Mouse (Mus musculus) forebrain, embryonic 16.5 days (tissue): ENCODE measurements around the gene AL607142.1. TPM values are rescaled to one million over a fixed set of nuclear protein-coding genes. Genes with fewer than 3 reads are reported as not detected.

Experiments
- ATAC-seq: fragments of 200-750 bp; cut with Nextera tagmentation; 2 replicates; pipeline ENCODE4 v1.8.0; 2017; ENCODE audit warnings: mild to moderate bottlenecking, moderate library complexity
- H3K27ac ChIP-seq: fragments of 300-500 bp; sonication (generic); 2 replicates; pipeline ENCODE4 v1.5.1; 2014; ENCODE audit warnings: low read length, control low read depth
- H3K27me3 ChIP-seq: fragments of 300-500 bp; sonication (generic); replicated peaks from 2 replicates; pipeline ENCODE4 v1.6.1; 2014; ENCODE audit warnings: low read length; ENCODE audit not compliant: control insufficient read depth, insufficient read depth
- H3K36me3 ChIP-seq: fragments of 300-500 bp; sonication (generic); 2 replicates; pipeline ENCODE4 v1.6.1; 2014; ENCODE audit not compliant: control insufficient read depth, insufficient read depth
- H3K4me1 ChIP-seq: fragments of 300-500 bp; sonication (generic); replicated peaks from 2 replicates; pipeline ENCODE4 v1.6.1; 2014; ENCODE audit warnings: low read length; ENCODE audit not compliant: control insufficient read depth, insufficient read depth
- H3K4me2 ChIP-seq: fragments of 300-500 bp; sonication (generic); 2 replicates; pipeline ENCODE4 v1.6.1; 2014; ENCODE audit warnings: mild to moderate bottlenecking, low read length, control low read depth
- H3K4me3 ChIP-seq: fragments of 300-500 bp; sonication (generic); replicated peaks from 2 replicates; pipeline ENCODE4 v1.5.1; 2014; ENCODE audit warnings: mild to moderate bottlenecking, low read length, control low read depth
- H3K9ac ChIP-seq: fragments of 300-500 bp; sonication (generic); replicated peaks from 2 replicates; pipeline ENCODE4 v1.6.1; 2014; ENCODE audit warnings: low read depth, low read length, control low read depth
- H3K9me3 ChIP-seq: fragments of 300-500 bp; sonication (generic); 2 replicates; pipeline ENCODE4 v1.6.1; 2016; ENCODE audit warnings: low read length; ENCODE audit not compliant: control insufficient read depth
- WGBS: fragments of 180-500 bp; shearing (Covaris S2); extraction: QIAGEN DNeasy Blood & Tissue Kit; methylation state at CpG from one replicate; pipeline ENCODE4 v1.1.7; 2014; 5-methylcytosine and 5-hydroxymethylcytosine counted together
- polyA plus RNA-seq: library from polyadenylated mRNA; unstranded; fragments of >200 nt; fragmentation: Nextera tagmentation; extraction: Ambion mirVana; gene quantifications from 2 replicates; pipeline ENCODE4 v1.2.1, GENCODE M21; 2015

The AL607142.1 gene
- polyA plus RNA-seq, 1 experiment from 2014 or later: not detected

- WGBS: 89% methylated on average over 11 of the region's 11 CpGs
- H3K36me3 ChIP-seq: no peaks in the 10 kb centered on the region
- no peak overlapping the region for H3K27ac ChIP-seq
- no peak overlapping the region for H3K4me3 ChIP-seq
- H3K9me3 ChIP-seq: no peaks in the 10 kb centered on the region
- ATAC-seq: no peak
- H3K4me1 ChIP-seq: no peaks in the 10 kb centered on the region
- H3K4me2 ChIP-seq: no peak overlapping the region
- no peaks in the 10 kb centered on the region for H3K27me3 ChIP-seq
- H3K9ac ChIP-seq: no peak overlapping the region
Measured at GRCm38 (mm10) chr4:120062754-120063153, 2.0 kb upstream of the AL607142.1 start.

GRCm38 (mm10) chr4:120063353-120064124 is 1.3 kb upstream of the AL607142.1 start:
- no peaks in the 10 kb centered on the region for H3K9me3 ChIP-seq
- no peaks in the 10 kb centered on the region for H3K36me3 ChIP-seq
- no peak overlapping the region for H3K9ac ChIP-seq
- no peak overlapping the region for H3K4me3 ChIP-seq
- no peak overlapping the region for H3K4me2 ChIP-seq
- H3K4me1 ChIP-seq: no peaks in the 10 kb centered on the region
- H3K27ac ChIP-seq: no peak overlapping the region
- no peak for ATAC-seq
- WGBS: 90% methylated on average over 20 of the region's 20 CpGs
- no peaks in the 10 kb centered on the region for H3K27me3 ChIP-seq

- Histone ChIP-seq H3K4me3 (no peak overlapping the region), H3K9ac (no peak overlapping the region), H3K36me3 (no peaks in the 10 kb centered on the region), H3K27ac (no peak overlapping the region), H3K9me3 (no peaks in the 10 kb centered on the region), H3K4me1 (no peaks in the 10 kb centered on the region), H3K27me3 (no peaks in the 10 kb centered on the region), H3K4me2 (no peak overlapping the region)
- WGBS: 79% methylated on average over 9 of the region's 9 CpGs
- ATAC-seq: no peak
Measured at GRCm38 (mm10) chr4:120066841-120067591, 2.2 kb downstream of the AL607142.1 start.

DNA sequence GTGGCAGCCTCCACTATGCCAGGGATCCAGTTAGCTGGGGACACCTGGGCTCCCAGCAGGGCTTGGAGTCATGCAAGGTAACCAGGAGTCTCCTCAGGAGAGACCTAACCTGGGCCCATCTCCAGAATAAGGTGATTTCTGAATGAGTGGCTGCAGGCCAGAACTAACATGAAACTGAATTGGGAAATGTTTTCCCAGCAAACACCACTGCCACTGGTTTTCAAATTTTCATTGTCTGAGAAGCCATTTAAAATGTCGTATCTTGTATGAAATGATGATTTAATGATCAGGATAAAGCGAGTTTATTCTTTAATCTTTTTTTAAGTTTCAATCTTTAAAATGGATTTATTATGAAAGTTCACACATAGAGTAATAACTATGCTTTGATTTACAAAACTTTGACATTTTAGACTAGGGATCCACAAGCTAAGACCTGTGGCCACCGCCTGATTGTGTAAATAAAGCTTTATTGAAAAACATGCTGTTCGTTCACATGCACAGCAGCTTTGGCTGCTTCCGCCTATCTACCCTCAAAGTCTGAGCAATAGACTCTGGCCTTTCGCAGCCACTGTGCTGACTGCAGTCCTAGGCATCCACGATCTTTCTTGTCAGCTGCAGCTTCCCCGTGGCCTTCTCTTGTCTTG is 2.9 kb downstream of the AL607142.1 start:
- Histone ChIP-seq H3K27ac (no peak overlapping the region), H3K4me3 (no peak overlapping the region), H3K4me2 (no peak overlapping the region), H3K4me1 (no peaks in the 10 kb centered on the region), H3K27me3 (no peaks in the 10 kb centered on the region), H3K9ac (no peak overlapping the region), H3K36me3 (no peaks in the 10 kb centered on the region), H3K9me3 (no peaks in the 10 kb centered on the region)
- ATAC-seq: no peak
- WGBS: 86% methylated on average over 8 of the region's 8 CpGs

DNA sequence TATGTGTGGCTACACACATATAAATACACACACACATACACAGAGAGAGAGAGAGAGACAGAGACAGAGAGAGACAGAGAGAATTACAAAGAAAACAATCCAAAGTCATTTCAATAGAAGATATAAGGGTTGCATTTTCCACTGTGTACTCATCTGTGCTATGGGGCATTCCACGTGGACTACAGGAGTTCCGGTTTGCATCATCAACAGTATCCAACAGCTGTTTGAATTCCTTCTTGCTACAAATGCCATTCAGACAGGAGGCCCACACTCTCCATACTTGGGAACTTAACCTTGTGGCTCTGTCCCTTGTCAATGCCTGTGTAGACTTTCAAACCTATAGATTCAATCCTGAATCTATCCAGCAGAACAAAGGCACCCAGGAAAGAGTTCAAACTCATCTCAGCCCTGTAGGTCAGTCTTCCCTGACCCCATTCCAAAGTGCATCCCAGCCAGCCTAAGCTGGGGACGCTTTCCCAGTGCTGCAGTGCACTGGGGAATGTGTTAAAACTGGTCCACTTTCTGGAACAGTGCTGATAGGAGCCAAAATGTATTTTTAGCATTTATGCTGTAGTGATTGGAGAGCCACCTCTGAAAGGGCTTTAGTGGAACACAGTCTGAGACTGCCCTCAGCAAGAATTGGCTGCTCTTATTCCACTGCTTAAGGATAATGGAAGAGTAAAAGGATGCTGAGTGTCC is 4.2 kb downstream of the AL607142.1 start:
- Histone ChIP-seq H3K27me3 (no peaks in the 10 kb centered on the region), H3K9me3 (no peaks in the 10 kb centered on the region), H3K36me3 (no peaks in the 10 kb centered on the region), H3K4me3 (no peak overlapping the region), H3K4me2 (no peak overlapping the region), H3K27ac (no peak overlapping the region), H3K4me1 (peaks cover 5% of the 10 kb centered on the region), H3K9ac (no peak overlapping the region)
- no peak for ATAC-seq
- WGBS: 84% methylated on average over 3 of the region's 3 CpGs

GRCm38 (mm10) chr4:120069582-120069980 is 4.8 kb downstream of the AL607142.1 start:
- Histone ChIP-seq H3K9ac (no peak overlapping the region), H3K9me3 (no peaks in the 10 kb centered on the region), H3K4me2 (no peak overlapping the region), H3K36me3 (no peaks in the 10 kb centered on the region), H3K4me3 (no peak overlapping the region), H3K4me1 (peaks cover 9% of the 10 kb centered on the region), H3K27me3 (no peaks in the 10 kb centered on the region), H3K27ac (no peak overlapping the region)
- no peak for ATAC-seq
- 88% methylated on average over 3 of the region's 3 CpGs for WGBS

- WGBS: 73% methylated on average over 3 of the region's 3 CpGs
- Histone ChIP-seq H3K4me1 (peaks cover 9% of the 10 kb centered on the region), H3K9ac (no peak overlapping the region), H3K27me3 (no peaks in the 10 kb centered on the region), H3K36me3 (no peaks in the 10 kb centered on the region), H3K27ac (no peak overlapping the region), H3K4me2 (no peak overlapping the region), H3K9me3 (no peaks in the 10 kb centered on the region), H3K4me3 (no peak overlapping the region)
- no peak for ATAC-seq
Measured at GRCm38 (mm10) chr4:120071411-120071810, 6.6 kb downstream of the AL607142.1 start.

GRCm38 (mm10) chr4:120071842-120072507 is 7.2 kb downstream of the AL607142.1 start:
- no peak for ATAC-seq
- no peak overlapping the region for H3K4me2 ChIP-seq
- H3K27me3 ChIP-seq: no peaks in the 10 kb centered on the region
- 51% methylated on average over 15 of the region's 15 CpGs for WGBS
- H3K9ac ChIP-seq: no peak overlapping the region
- H3K4me3 ChIP-seq: no peak overlapping the region
- H3K9me3 ChIP-seq: no peaks in the 10 kb centered on the region
- no peak overlapping the region for H3K27ac ChIP-seq
- H3K36me3 ChIP-seq: no peaks in the 10 kb centered on the region
- H3K4me1 ChIP-seq: peaks cover 9% of the 10 kb centered on the region
